Mouse (Mus musculus) lung, adult 2 months (tissue): ENCODE results near the gene Glipr2.

Experiments used
- CTCF ChIP-seq: fragments of 200-500 bp; IDR thresholded peaks from 2 replicates; pipeline ENCODE4 v1.5.1; 2011; ENCODE audit warnings: mild to moderate bottlenecking, low read length, control low read depth; ENCODE audit not compliant: insufficient read depth
- POLR2A ChIP-seq: fragments of 200-500 bp; IDR thresholded peaks from 2 replicates; pipeline ENCODE4 v1.6.1; 2011; ENCODE audit warnings: low read depth, mild to moderate bottlenecking, control low read depth, low read length, borderline replicate concordance; ENCODE audit errors: extremely low read depth

- TF ChIP-seq CTCF (no peak), POLR2A (no peak)
Observed at GRCm38 (mm10) chr4:44016071-44016470, 58.9 kb downstream of the Glipr2 start.
